Comparison of ENCODE assay signal across 8 mouse cellular contexts in genomic region chr4:45019009-45019408, GRCm38 (mm10). TPM values are rescaled to one million over a fixed set of nuclear protein-coding genes. Genes with fewer than 3 reads are reported as not detected.
DNase-seq lines count a peak whose midpoint lies in the region; ATAC-seq lines count a peak whose summit lies in the region.

No protein-coding gene starts in this region.

- H3K9me3 ChIP-seq in kidney, embryonic 14.5 days (ENCODE audit: control insufficient read depth, low read length) = no peaks in the 10 kb centered on the region
- H3K9me3 ChIP-seq in heart, embryonic 16.5 days (replicated peaks; ENCODE audit: control insufficient read depth, low read length) = no peaks in the 10 kb centered on the region
- H3K9me3 ChIP-seq in megakaryocyte, embryonic 14.5 days = no peaks in the 10 kb centered on the region

- no peak overlapping the region for H3K27ac ChIP-seq in kidney, embryonic 14.5 days (ENCODE audit: low read depth, low read length)
- peak overlapping the region; percentile 33 for H3K27ac ChIP-seq in heart, embryonic 16.5 days (ENCODE audit: low read length)

- H3K4me1 ChIP-seq in kidney, embryonic 14.5 days (ENCODE audit: control insufficient read depth, insufficient read depth, low read length) = peaks cover 9% of the 10 kb centered on the region; the same call in 1 of the 2 replicates
- peaks cover 13% of the 10 kb centered on the region for H3K4me1 ChIP-seq in heart, embryonic 16.5 days (ENCODE audit: control insufficient read depth, insufficient read depth, low read length)
- H3K4me1 ChIP-seq in megakaryocyte, embryonic 14.5 days = peaks cover 51% of the 10 kb centered on the region

- peak overlapping the region; percentile 73 for H3K4me3 ChIP-seq in kidney, embryonic 14.5 days (ENCODE audit: low read length)
- peak overlapping the region; percentile 65 for H3K4me3 ChIP-seq in heart, embryonic 16.5 days (ENCODE audit: low read length)
- peak overlapping the region; percentile 99 for H3K4me3 ChIP-seq in megakaryocyte, embryonic 14.5 days (replicated peaks)

- peak overlapping the region; percentile 67 for H3K9ac ChIP-seq in kidney, embryonic 14.5 days (ENCODE audit: low read depth, low read length)
- H3K9ac ChIP-seq in heart, embryonic 16.5 days (ENCODE audit: low read length) = peak overlapping the region; percentile 76

- 1% methylated on average over 14 of the region's 14 CpGs for WGBS in kidney, embryonic 14.5 days
- 1% methylated on average over 14 of the region's 14 CpGs for WGBS in heart, embryonic 16.5 days

- H3K36me3 ChIP-seq in kidney, embryonic 14.5 days (ENCODE audit: control insufficient read depth, insufficient read depth, low read length) = peaks cover 8% of the 10 kb centered on the region; the same call in 1 of the 2 replicates
- peaks cover 13% of the 10 kb centered on the region for H3K36me3 ChIP-seq in heart, embryonic 16.5 days (ENCODE audit: control insufficient read depth, insufficient read depth)
- H3K36me3 ChIP-seq in megakaryocyte, embryonic 14.5 days (replicated peaks; ENCODE audit: low read length) = peaks cover 35% of the 10 kb centered on the region

- H3K4me2 ChIP-seq in kidney, embryonic 14.5 days (replicated peaks; ENCODE audit: low read depth, low read length) = peak overlapping the region; percentile 70
- peak overlapping the region; percentile 95 for H3K4me2 ChIP-seq in heart, embryonic 16.5 days (ENCODE audit: low read depth, low read length)

- DNase-seq in kidney, adult 18-20 months = no peak
- peak; percentile 21 for DNase-seq in MN1 (ENCODE audit: low spot score)
- DNase-seq in ovary, postnatal 14 days (ENCODE audit: low spot score) = no peak
- DNase-seq in ovary, postnatal 36 days (ENCODE audit: low spot score) = no peak

- 0 out of 2 replicates have a peak, but pooled peaks have one; percentile 39 for ATAC-seq in kidney, embryonic 14.5 days (ENCODE audit: low FRiP score, low TSS enrichment)
- ATAC-seq in heart, embryonic 16.5 days (replicated peaks; ENCODE audit: extremely low read depth, insufficient read depth, low FRiP score) = peak; percentile 30; the same call in 1 of the 2 replicates
- no peak for ATAC-seq in erythroid progenitor cell, adult 5-6 weeks (replicated peaks; ENCODE audit: low FRiP score, poor library complexity, severe bottlenecking)

- no peaks in the 10 kb centered on the region for H3K27me3 ChIP-seq in kidney, embryonic 14.5 days (ENCODE audit: control insufficient read depth, insufficient read depth, low read length)
- H3K27me3 ChIP-seq in heart, embryonic 16.5 days (ENCODE audit: control insufficient read depth, insufficient read depth, low read length) = no peaks in the 10 kb centered on the region
- H3K27me3 ChIP-seq in megakaryocyte, embryonic 14.5 days (replicated peaks) = no peaks in the 10 kb centered on the region

RNA-seq across cellular contexts. Expression of gene Polr1e, which starts 0.6 kb away (rescaled TPM):
- polyA plus RNA-seq in kidney, embryonic 14.5 days (2014; fragmentation: Nextera tagmentation; extraction: Ambion mirVana) = 52.4 and 56.2 TPM in 2 replicates
- polyA plus RNA-seq in heart, embryonic 16.5 days (2015; fragmentation: Nextera tagmentation; extraction: Ambion mirVana) = 80.2 and 90.4 TPM in 2 replicates
- 2.7 TPM in 1 of 2 replicates, not detected in the other for polyA plus RNA-seq in megakaryocyte, embryonic 14.5 days (2012; ENCODE audit: insufficient read depth, low replicate concordance)
- total RNA-seq in erythroid progenitor cell, adult 5-6 weeks (2015; ENCODE audit: low replicate concordance) = 10.1 and 12.6 TPM in 2 replicates
- total RNA-seq in erythroid progenitor cell, adult 5-6 weeks (2017; ENCODE audit: low replicate concordance) = 4.1 and 12.1 TPM in 2 replicates

RNA-seq across cellular contexts. Expression of gene Zbtb5, which starts 6.8 kb away (rescaled TPM):
- 14.7 and 27.2 TPM in 2 replicates for polyA plus RNA-seq in kidney, embryonic 14.5 days (2014; fragmentation: Nextera tagmentation; extraction: Ambion mirVana)
- polyA plus RNA-seq in heart, embryonic 16.5 days (2015; fragmentation: Nextera tagmentation; extraction: Ambion mirVana) = 14.0 and 15.7 TPM in 2 replicates
- 0.89 TPM in 1 of 2 replicates, not detected in the other for polyA plus RNA-seq in megakaryocyte, embryonic 14.5 days (2012; ENCODE audit: insufficient read depth, low replicate concordance)
- total RNA-seq in erythroid progenitor cell, adult 5-6 weeks (2015; ENCODE audit: low replicate concordance) = 8.3 and 15.5 TPM in 2 replicates
- 9.3 and 20.2 TPM in 2 replicates for total RNA-seq in erythroid progenitor cell, adult 5-6 weeks (2017; ENCODE audit: low replicate concordance)

RNA-seq across cellular contexts. Expression of gene Grhpr, which starts 37.8 kb away (rescaled TPM):
- polyA plus RNA-seq in kidney, embryonic 14.5 days (2014; fragmentation: Nextera tagmentation; extraction: Ambion mirVana) = 60.2 and 65.4 TPM in 2 replicates
- 97.7 and 107 TPM in 2 replicates for polyA plus RNA-seq in heart, embryonic 16.5 days (2015; fragmentation: Nextera tagmentation; extraction: Ambion mirVana)
- polyA plus RNA-seq in megakaryocyte, embryonic 14.5 days (2012; ENCODE audit: insufficient read depth, low replicate concordance) = 37.4 and 99.0 TPM in 2 replicates
- 2.5 TPM in 1 of 2 replicates, not detected in the other for total RNA-seq in erythroid progenitor cell, adult 5-6 weeks (2015; ENCODE audit: low replicate concordance)
- total RNA-seq in erythroid progenitor cell, adult 5-6 weeks (2017; ENCODE audit: low replicate concordance) = 3.2 and 14.9 TPM in 2 replicates

Comparison
In these comparisons a context has a peak if more than half of its experiments do, and no peak if none do; other contexts are left out.
1. RNA of gene Polr1e, which starts 0.6 kb away (polyA plus RNA-seq): 80.2 to 90.4 TPM in heart, embryonic 16.5 days and 52.4 to 56.2 TPM in kidney, embryonic 14.5 days; 2.7 TPM in megakaryocyte, embryonic 14.5 days; every median in the first group is over 10 times any median in the second.
2. Peak in every context shown above with its lines, with median percentiles within 50 percentile points of each other: H3K4me3 ChIP-seq.